ENCODE assay signal across 15 mouse cellular contexts in the genomic region with DNA sequence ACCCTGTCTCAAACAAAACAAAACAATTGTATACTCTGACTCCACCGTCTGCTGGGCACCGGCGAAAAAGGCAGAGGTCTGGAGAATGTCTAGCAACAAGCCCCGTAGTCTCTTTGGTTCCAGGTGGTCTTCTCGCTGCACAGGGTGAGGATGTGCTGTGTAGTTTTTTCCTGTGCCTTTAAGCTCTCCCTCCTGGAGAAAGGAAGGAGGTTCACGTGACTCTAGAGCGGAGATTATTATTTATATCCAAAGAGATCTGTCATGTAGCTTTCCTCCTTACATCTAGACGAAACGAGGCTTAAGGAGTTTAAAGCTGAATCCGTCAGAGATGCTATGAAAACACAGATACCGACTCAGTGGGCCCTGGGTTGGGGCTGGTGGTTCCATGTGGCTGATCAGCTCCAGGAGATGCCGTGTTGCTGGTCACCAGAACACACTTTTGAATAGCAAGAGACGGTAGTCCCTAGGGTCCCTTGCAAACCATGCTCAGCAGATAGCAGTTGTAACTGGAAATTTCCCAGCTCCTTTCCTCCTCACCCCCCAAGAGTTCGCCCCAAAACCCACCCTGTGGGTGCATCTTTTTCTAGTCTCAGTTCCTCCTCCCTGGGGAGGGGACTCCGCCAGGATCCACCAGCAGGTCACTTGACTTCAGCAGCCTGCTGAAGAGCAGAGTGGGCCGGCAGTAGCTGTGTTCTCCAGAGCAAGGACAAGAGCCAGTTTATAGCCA.
DNase-seq lines count a peak whose midpoint lies in the region; ATAC-seq and TF ChIP-seq lines count a peak whose summit lies in the region.
"Had no signal": no experiment of that assay in that cellular context is flagged by ENCODE, and none has a peak within 500 bp of the region (broad histone marks: within the 10 kb centered on the region; RNA-seq: fewer than 3 reads in every experiment).

No protein-coding gene starts in this region.

- 76% methylated on average over 16 of the region's 16 CpGs for WGBS in forebrain, postnatal 0 days
- WGBS in forebrain, embryonic 15.5 days: 80% methylated on average over 16 of the region's 16 CpGs
- 44% methylated on average over 16 of the region's 16 CpGs for WGBS in heart, embryonic 16.5 days
- WGBS in limb, embryonic 10.5 days: 74% methylated on average over 16 of the region's 16 CpGs

- H3K27me3 ChIP-seq in forebrain, postnatal 0 days (ENCODE audit: insufficient read depth, low read length): no peaks in the 10 kb centered on the region
- H3K27me3 ChIP-seq in forebrain, embryonic 15.5 days: no peaks in the 10 kb centered on the region
- H3K27me3 ChIP-seq in heart, embryonic 16.5 days (ENCODE audit: control insufficient read depth, insufficient read depth, low read length): no peaks in the 10 kb centered on the region
- H3K27me3 ChIP-seq in limb, embryonic 10.5 days (ENCODE audit: low read depth, poor library complexity, severe bottlenecking): no peaks in the 10 kb centered on the region
- H3K27me3 ChIP-seq: embryonic facial prominence, embryonic 15.5 days had no signal

- intact Hi-C loops in heart, postnatal 14 days (cut with DNase I): no loop called here

- H3K4me1 ChIP-seq in forebrain, postnatal 0 days (ENCODE audit: insufficient read depth): peaks cover 7% of the 10 kb centered on the region
- H3K4me1 ChIP-seq in forebrain, embryonic 15.5 days: peaks cover 16% of the 10 kb centered on the region
- H3K4me1 ChIP-seq in heart, embryonic 16.5 days (ENCODE audit: control insufficient read depth, insufficient read depth, low read length): peaks cover 34% of the 10 kb centered on the region
- H3K4me1 ChIP-seq in limb, embryonic 10.5 days: peaks cover 47% of the 10 kb centered on the region

- H3K4me2 ChIP-seq in forebrain, postnatal 0 days (ENCODE audit: low read depth): no peak overlapping the region
- no peak overlapping the region for H3K4me2 ChIP-seq in forebrain, embryonic 15.5 days (replicated peaks)
- peak overlapping the region; percentile 38 for H3K4me2 ChIP-seq in heart, embryonic 16.5 days (ENCODE audit: low read depth, low read length)
- H3K4me2 ChIP-seq: embryonic facial prominence, embryonic 15.5 days had no signal

- H3K36me3 ChIP-seq in forebrain, postnatal 0 days (ENCODE audit: insufficient read depth): no peaks in the 10 kb centered on the region
- H3K36me3 ChIP-seq in forebrain, embryonic 15.5 days: no peaks in the 10 kb centered on the region
- H3K36me3 ChIP-seq in heart, embryonic 16.5 days (ENCODE audit: control insufficient read depth, insufficient read depth): no peaks in the 10 kb centered on the region
- no peaks in the 10 kb centered on the region for H3K36me3 ChIP-seq in limb, embryonic 10.5 days
- H3K36me3 ChIP-seq: embryonic facial prominence, embryonic 15.5 days; midbrain, embryonic 10.5 days had no signal

- no peak for DNase-seq in forebrain, postnatal 0 days
- DNase-seq in heart, postnatal 14 days: no peak
- no peak for DNase-seq in layer of hippocampus, adult 2 months (ENCODE audit: low spot score in 2 of 2)
- DNase-seq in layer of hippocampus, postnatal 36 days: no peak
- DNase-seq in limb, embryonic 10.5 days (ENCODE audit: low spot score): no peak
- no peak for DNase-seq in embryo, embryonic 11 days
- DNase-seq: adrenal gland, postnatal 14 days; cerebellum, adult 8-10 months; lung, postnatal 14 days; right cerebral cortex, adult 18-20 months had no signal

- no peak overlapping the region for H3K9ac ChIP-seq in forebrain, postnatal 0 days
- no peak overlapping the region for H3K9ac ChIP-seq in forebrain, embryonic 15.5 days (replicated peaks)
- no peak overlapping the region for H3K9ac ChIP-seq in heart, embryonic 16.5 days (ENCODE audit: low read length)
- H3K9ac ChIP-seq: embryonic facial prominence, embryonic 15.5 days had no signal

- peak; percentile 32; the same call in 1 of the 2 replicates for ATAC-seq in forebrain, postnatal 0 days
- ATAC-seq in forebrain, embryonic 15.5 days (replicated peaks): no peak
- ATAC-seq in heart, embryonic 16.5 days (replicated peaks; ENCODE audit: extremely low read depth, insufficient read depth, low FRiP score): no peak
- ATAC-seq: inflammation-experienced regulatory T-cells, adult 6 months had no signal

- H3K4me3 ChIP-seq in forebrain, postnatal 0 days (ENCODE audit: low read depth, low read length): no peak overlapping the region
- H3K4me3 ChIP-seq in forebrain, embryonic 15.5 days: no peak overlapping the region
- no peak overlapping the region for H3K4me3 ChIP-seq in heart, embryonic 16.5 days (ENCODE audit: low read length)
- no peak overlapping the region for H3K4me3 ChIP-seq in layer of hippocampus, adult 2 months
- no peak overlapping the region for H3K4me3 ChIP-seq in limb, embryonic 10.5 days
- H3K4me3 ChIP-seq: embryonic facial prominence, embryonic 15.5 days; midbrain, embryonic 10.5 days had no signal

- no peak for TF ChIP-seq CTCF in forebrain, postnatal 0 days (IDR thresholded peaks at IDR 0.05; ENCODE audit: low read depth)
- no peak for TF ChIP-seq CTCF in layer of hippocampus, adult 2 months (conservative IDR thresholded peaks at IDR 0.05)

- no peaks in the 10 kb centered on the region for H3K9me3 ChIP-seq in forebrain, postnatal 0 days (ENCODE audit: low read length)
- no peaks in the 10 kb centered on the region for H3K9me3 ChIP-seq in forebrain, embryonic 15.5 days
- H3K9me3 ChIP-seq in heart, embryonic 16.5 days (replicated peaks; ENCODE audit: control insufficient read depth, low read length): no peaks in the 10 kb centered on the region
- no peaks in the 10 kb centered on the region for H3K9me3 ChIP-seq in limb, embryonic 10.5 days (replicated peaks)
- H3K9me3 ChIP-seq: embryonic facial prominence, embryonic 15.5 days; midbrain, embryonic 10.5 days had no signal

- H3K27ac ChIP-seq in forebrain, postnatal 0 days (ENCODE audit: low read depth, low read length): no peak overlapping the region
- no peak overlapping the region for H3K27ac ChIP-seq in forebrain, embryonic 15.5 days (replicated peaks)
- H3K27ac ChIP-seq in heart, embryonic 16.5 days (ENCODE audit: low read length): 0 out of 2 replicates have a peak overlapping the region, but pooled peaks have one; percentile 13
- peak overlapping the region; percentile 80; the same call in 1 of the 2 replicates for H3K27ac ChIP-seq in layer of hippocampus, adult 2 months
- peak overlapping the region; percentile 25; the same call in 1 of the 2 replicates for H3K27ac ChIP-seq in limb, embryonic 10.5 days
- H3K27ac ChIP-seq: embryonic facial prominence, embryonic 15.5 days; midbrain, embryonic 10.5 days had no signal

Comparison
In these comparisons a context has a peak if more than half of its experiments do, and no peak if none do; other contexts are left out.
1. H3K27ac ChIP-seq: peak in heart, embryonic 16.5 days (single experiment), layer of hippocampus, adult 2 months (single experiment) and limb, embryonic 10.5 days (single experiment); none in forebrain, postnatal 0 days (single experiment) and forebrain, embryonic 15.5 days (single experiment).